Mouse (Mus musculus): ENCODE results near the gene Vps13d. TPM values are rescaled to one million over a fixed set of nuclear protein-coding genes. Genes with fewer than 3 reads are reported as not detected.

The Vps13d gene
- polyA plus RNA-seq, 1 experiment from 2014 or later = 10.3 TPM

- 59% methylated on average over 7 of the region's 7 CpGs for WGBS
- H3K36me3 ChIP-seq (ENCODE audit: insufficient read depth, low read length) = peaks cover 21% of the 10 kb centered on the region; the same call in 1 of the 2 replicates
Measured at GRCm38 (mm10) chr4:145071942-145072341, 122.9 kb downstream of the Vps13d start.

GRCm38 (mm10) chr4:145067019-145067680, 127.7 kb downstream of the Vps13d start:
- whole genome bisulfite sequencing = 78% methylated on average over 6 of the region's 6 CpGs
- Histone ChIP-seq H3K27ac (ENCODE audit: low read length) (no peak overlapping the region), H3K4me3 (ENCODE audit: low read depth, low read length) (no peak overlapping the region), H3K36me3 (ENCODE audit: insufficient read depth, low read length) (peaks cover 53% of the 10 kb centered on the region; the same call in 1 of the 2 replicates), H3K9me3 (ENCODE audit: low read length) (no peaks in the 10 kb centered on the region), H3K4me2 (replicated peaks; ENCODE audit: low read depth, low read length) (no peak overlapping the region), H3K4me1 (ENCODE audit: insufficient read depth, low read depth, low read length) (no peaks in the 10 kb centered on the region), H3K9ac (replicated peaks; ENCODE audit: low read depth) (no peak overlapping the region), H3K27me3 (replicated peaks; ENCODE audit: insufficient read depth, low read length) (no peaks in the 10 kb centered on the region)
- DNase-seq (ENCODE audit: low spot score) = no peak
- no peak for ATAC-seq
- no peak for TF ChIP-seq CTCF (IDR thresholded peaks at IDR 0.05)
- no peak for TF ChIP-seq EP300 (IDR thresholded peaks at IDR 0.05)

More at GRCm38 (mm10) chr4:145071942-145072341, 122.9 kb downstream of the Vps13d start:
- Histone ChIP-seq H3K4me1 (ENCODE audit: insufficient read depth, low read depth, low read length) (no peaks in the 10 kb centered on the region), H3K9me3 (ENCODE audit: low read length) (no peaks in the 10 kb centered on the region), H3K27ac (ENCODE audit: low read length) (peak overlapping the region; percentile 71; the same call in 1 of the 2 replicates), H3K9ac (replicated peaks; ENCODE audit: low read depth) (no peak overlapping the region), H3K4me3 (ENCODE audit: low read depth, low read length) (no peak overlapping the region), H3K4me2 (replicated peaks; ENCODE audit: low read depth, low read length) (no peak overlapping the region), H3K27me3 (replicated peaks; ENCODE audit: insufficient read depth, low read length) (no peaks in the 10 kb centered on the region)
- peak; percentile 57; the same call in 1 of the 2 replicates for TF ChIP-seq EP300 (IDR thresholded peaks at IDR 0.05)
- TF ChIP-seq CTCF (IDR thresholded peaks at IDR 0.05) = no peak
- ATAC-seq = peak; percentile 66
- peak; percentile 48 for DNase-seq (ENCODE audit: low spot score)

GRCm38 (mm10) chr4:145066336-145067018, 128.3 kb downstream of the Vps13d start:
- Histone ChIP-seq H3K4me3 (ENCODE audit: low read depth, low read length) (no peak overlapping the region), H3K4me1 (ENCODE audit: insufficient read depth, low read depth, low read length) (no peaks in the 10 kb centered on the region), H3K36me3 (ENCODE audit: insufficient read depth, low read length) (peaks cover 53% of the 10 kb centered on the region; the same call in 1 of the 2 replicates), H3K9me3 (ENCODE audit: low read length) (no peaks in the 10 kb centered on the region), H3K27ac (ENCODE audit: low read length) (no peak overlapping the region), H3K4me2 (replicated peaks; ENCODE audit: low read depth, low read length) (no peak overlapping the region), H3K27me3 (replicated peaks; ENCODE audit: insufficient read depth, low read length) (no peaks in the 10 kb centered on the region), H3K9ac (replicated peaks; ENCODE audit: low read depth) (no peak overlapping the region)
- ATAC-seq = no peak
- WGBS = 81% methylated on average over 7 of the region's 7 CpGs
- TF ChIP-seq EP300 (IDR thresholded peaks at IDR 0.05) = no peak
- TF ChIP-seq CTCF (IDR thresholded peaks at IDR 0.05) = no peak
- no peak for DNase-seq (ENCODE audit: low spot score)

- DNase-seq (ENCODE audit: low spot score) (no peak), ATAC-seq (no peak)
- peaks cover 46% of the 10 kb centered on the region for H3K36me3 ChIP-seq (ENCODE audit: insufficient read depth, low read length)
- no peak for TF ChIP-seq CTCF (IDR thresholded peaks at IDR 0.05)
- no peaks in the 10 kb centered on the region for H3K9me3 ChIP-seq (ENCODE audit: low read length)
- H3K4me3 ChIP-seq (ENCODE audit: low read depth, low read length) = no peak overlapping the region
- no peaks in the 10 kb centered on the region for H3K27me3 ChIP-seq (replicated peaks; ENCODE audit: insufficient read depth, low read length)
- no peak overlapping the region for H3K4me2 ChIP-seq (replicated peaks; ENCODE audit: low read depth, low read length)
- H3K4me1 ChIP-seq (ENCODE audit: insufficient read depth, low read depth, low read length) = no peaks in the 10 kb centered on the region
- no peak overlapping the region for H3K9ac ChIP-seq (replicated peaks; ENCODE audit: low read depth)
- no peak overlapping the region for H3K27ac ChIP-seq (ENCODE audit: low read length)
- 89% methylated on average over 2 of the region's 2 CpGs for WGBS
Measured at GRCm38 (mm10) chr4:145058749-145059442, 135.9 kb downstream of the Vps13d start.

- Histone ChIP-seq H3K27ac (ENCODE audit: low read length) (no peak overlapping the region), H3K9me3 (ENCODE audit: low read length) (no peaks in the 10 kb centered on the region), H3K4me2 (replicated peaks; ENCODE audit: low read depth, low read length) (no peak overlapping the region), H3K9ac (replicated peaks; ENCODE audit: low read depth) (no peak overlapping the region), H3K4me3 (ENCODE audit: low read depth, low read length) (no peak overlapping the region), H3K27me3 (replicated peaks; ENCODE audit: insufficient read depth, low read length) (no peaks in the 10 kb centered on the region), H3K4me1 (ENCODE audit: insufficient read depth, low read depth, low read length) (peaks cover 6% of the 10 kb centered on the region; the same call in 1 of the 2 replicates), H3K36me3 (ENCODE audit: insufficient read depth, low read length) (peaks cover 28% of the 10 kb centered on the region)
- TF ChIP-seq CTCF (IDR thresholded peaks at IDR 0.05) (no peak), EP300 (IDR thresholded peaks at IDR 0.05) (no peak)
- DNase-seq (ENCODE audit: low spot score) (no peak), ATAC-seq (no peak)
- WGBS = 97% methylated on average over 3 of the region's 3 CpGs
Measured at GRCm38 (mm10) chr4:145056346-145056745, 138.5 kb downstream of the Vps13d start.

- TF ChIP-seq CTCF (IDR thresholded peaks at IDR 0.05) (no peak), EP300 (IDR thresholded peaks at IDR 0.05) (no peak)
- 93% methylated on average over 3 of the region's 3 CpGs for WGBS
Measured at GRCm38 (mm10) chr4:145055792-145056191, 139.0 kb downstream of the Vps13d start.

More at GRCm38 (mm10) chr4:145055792-145056191, 139.0 kb downstream of the Vps13d start:
- H3K4me1 ChIP-seq (ENCODE audit: insufficient read depth, low read depth, low read length) = peaks cover 6% of the 10 kb centered on the region; the same call in 1 of the 2 replicates
- H3K9ac ChIP-seq (replicated peaks; ENCODE audit: low read depth) = no peak overlapping the region
- H3K9me3 ChIP-seq (ENCODE audit: low read length) = no peaks in the 10 kb centered on the region
- H3K4me2 ChIP-seq (replicated peaks; ENCODE audit: low read depth, low read length) = no peak overlapping the region
- DNase-seq (ENCODE audit: low spot score) (no peak), ATAC-seq (no peak)
- H3K27ac ChIP-seq (ENCODE audit: low read length) = no peak overlapping the region
- H3K4me3 ChIP-seq (ENCODE audit: low read depth, low read length) = no peak overlapping the region
- peaks cover 23% of the 10 kb centered on the region; the same call in 1 of the 2 replicates for H3K36me3 ChIP-seq (ENCODE audit: insufficient read depth, low read length)
- H3K27me3 ChIP-seq (replicated peaks; ENCODE audit: insufficient read depth, low read length) = no peaks in the 10 kb centered on the region
